Mouse (Mus musculus) large intestine, adult 2 months (tissue): ENCODE data around the gene Rpl9-ps6. TPM values are rescaled to one million over a fixed set of nuclear protein-coding genes. Genes with fewer than 3 reads are reported as not detected.
"Not testable (repeated sequence)": the region's sequence is repeated elsewhere in the genome, so short reads cannot be mapped to it uniquely, and the experiment has no call there.

Experiments used
- DNase-seq: peaks from one replicate; pipeline ENCODE4 v3.0.0-alpha.2; 2012; ENCODE audit warnings: low read depth, low spot score
- WGBS: fragments of 180-500 bp; shearing (Covaris S2); methylation state at CpG from one replicate; pipeline ENCODE4 v1.1.7; 2018; 5-methylcytosine and 5-hydroxymethylcytosine counted together
- polyA plus RNA-seq: library from polyadenylated mRNA; depleted of rRNA; stranded (reverse); fragments of >200 nt; gene quantifications from 2 replicates; pipeline ENCODE4 v1.2.3, GENCODE M21; 2012; rRNA removed

The Rpl9-ps6 gene
- polyA plus RNA-seq: 9.8 and 11.0 TPM in 2 replicates

DNA sequence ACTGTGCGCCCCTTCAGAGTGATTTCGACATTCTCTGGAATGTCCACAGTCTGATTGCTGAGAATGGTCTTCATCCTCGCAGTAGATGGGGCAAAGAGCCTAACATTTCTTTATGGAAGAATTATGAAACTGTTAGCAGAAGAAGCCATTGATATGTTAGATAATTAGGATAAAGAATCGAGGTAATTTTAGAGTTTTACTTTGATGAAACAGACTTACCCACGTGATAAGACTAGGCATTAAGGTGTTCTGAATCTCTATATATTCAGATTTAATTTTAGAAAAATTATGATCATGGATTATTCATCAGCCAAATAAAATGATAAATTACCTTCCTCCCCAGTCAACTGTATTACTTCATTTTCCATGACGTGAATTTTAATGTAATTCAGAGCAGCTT, at the start of gene Rpl9-ps6:
Rpl9-ps6 (minus strand) TSS at position 101 of the 400 bp plus-strand sequence.
- DNase-seq: no peak

DNA sequence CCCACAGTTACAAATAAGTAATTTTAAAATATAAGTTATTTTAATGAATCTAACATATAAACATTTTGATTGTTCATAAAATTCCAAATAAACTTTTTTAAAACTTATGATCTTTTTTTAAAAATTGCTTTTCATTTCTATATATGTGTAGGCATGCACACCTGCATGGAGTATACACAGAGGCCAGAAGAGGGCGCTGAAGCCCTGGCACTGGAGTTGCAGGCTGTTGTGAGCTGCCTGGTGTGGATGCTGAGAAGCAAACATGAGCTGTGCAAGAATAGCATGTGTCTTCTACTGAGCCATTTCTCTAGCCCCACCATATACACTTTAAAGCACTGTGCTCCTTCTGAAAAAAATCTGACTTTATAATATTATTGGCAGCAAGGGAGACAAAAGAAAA, 46.1 kb upstream of the Rpl9-ps6 start:
- 39% methylated on average over 1 of the region's 1 CpGs for WGBS
- no peak for DNase-seq

More for the DNA sequence above, at the start of gene Rpl9-ps6:
- WGBS: 78% methylated on average over 6 of the region's 6 CpGs

DNA sequence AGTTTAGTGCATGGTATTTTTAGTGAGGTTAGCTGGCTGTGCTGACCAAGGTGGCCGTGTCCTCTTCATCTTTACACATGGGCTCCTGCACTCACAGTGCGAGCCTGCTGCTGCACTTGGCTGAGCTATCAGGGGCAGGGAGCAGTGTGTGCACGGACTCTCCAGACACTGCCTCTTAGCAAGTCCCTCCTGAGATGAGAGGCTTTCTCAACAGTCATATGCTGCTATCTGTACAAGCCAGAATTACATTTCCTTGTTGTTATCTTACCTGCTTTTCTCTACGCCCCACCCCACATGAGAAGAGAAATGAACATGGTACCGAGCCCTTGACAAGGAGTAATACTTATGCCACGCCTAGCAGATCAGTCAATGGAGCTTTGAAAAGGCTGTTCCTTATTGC, 44.6 kb upstream of the Rpl9-ps6 start:
- 32% methylated on average over 6 of the region's 6 CpGs for WGBS
- no peak for DNase-seq

DNA sequence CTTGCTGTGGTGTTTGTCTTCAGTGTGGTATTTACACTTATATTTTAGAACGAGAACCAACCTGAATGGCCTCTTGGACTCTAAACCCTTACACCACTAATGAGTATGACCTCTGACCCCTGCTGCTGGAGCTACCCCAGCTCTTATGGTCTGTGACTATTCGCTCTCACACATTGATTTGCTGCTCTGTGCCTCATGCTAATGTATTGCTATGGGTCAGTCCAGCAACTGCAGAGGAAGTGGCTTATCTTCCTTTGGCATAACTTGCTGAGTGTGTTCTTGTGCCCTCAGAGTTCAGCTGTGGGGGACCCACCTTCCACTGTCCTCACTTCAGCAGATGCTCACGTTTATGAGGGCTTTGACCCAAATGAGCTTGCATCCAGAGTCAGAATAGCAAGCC, 43.9 kb upstream of the Rpl9-ps6 start:
- no peak for DNase-seq
- WGBS: 35% methylated on average over 3 of the region's 3 CpGs

DNA sequence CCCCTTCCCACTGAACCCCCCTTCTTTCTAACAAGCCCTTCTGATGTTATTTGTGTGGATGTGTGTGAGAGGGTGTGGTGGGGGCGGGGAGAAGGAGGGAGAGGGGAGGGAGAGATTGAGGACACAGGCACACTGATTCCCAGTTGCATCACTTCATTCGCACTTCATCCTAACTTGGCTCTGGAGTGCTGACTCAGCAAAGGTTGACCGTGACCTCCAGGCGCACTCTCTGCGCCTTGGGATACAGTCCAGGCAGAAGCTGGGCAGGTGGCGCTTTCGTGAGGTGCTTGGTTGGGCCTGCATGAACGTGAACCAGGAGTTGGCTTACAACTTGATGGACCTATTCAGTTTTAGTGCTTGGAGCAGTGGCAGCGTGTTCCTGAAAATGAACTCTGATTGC, 41.1 kb upstream of the Rpl9-ps6 start:
- 34% methylated on average over 9 of the region's 9 CpGs for WGBS
- no peak for DNase-seq

DNA sequence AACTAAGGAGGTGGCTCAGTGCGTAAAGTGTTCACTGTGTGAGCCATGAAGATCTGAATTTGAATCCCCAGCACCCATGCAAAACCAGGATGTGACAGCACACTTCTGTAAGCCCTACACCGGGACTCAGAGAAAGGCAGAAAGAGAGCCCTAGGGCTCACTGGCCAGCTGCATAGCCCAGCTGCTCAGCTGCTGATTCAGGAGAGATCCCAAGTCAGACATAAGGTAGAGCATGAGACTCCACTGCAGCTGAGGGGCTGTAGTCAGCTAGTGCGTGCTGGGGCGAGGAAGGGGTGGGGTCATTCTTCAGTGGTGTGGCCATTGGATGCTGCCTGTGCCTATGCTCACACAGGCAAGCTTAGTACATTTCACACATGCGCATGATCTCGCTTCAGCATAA, 40.7 kb upstream of the Rpl9-ps6 start:
- DNase-seq: no peak
- WGBS: 68% methylated on average over 6 of the region's 6 CpGs

DNA sequence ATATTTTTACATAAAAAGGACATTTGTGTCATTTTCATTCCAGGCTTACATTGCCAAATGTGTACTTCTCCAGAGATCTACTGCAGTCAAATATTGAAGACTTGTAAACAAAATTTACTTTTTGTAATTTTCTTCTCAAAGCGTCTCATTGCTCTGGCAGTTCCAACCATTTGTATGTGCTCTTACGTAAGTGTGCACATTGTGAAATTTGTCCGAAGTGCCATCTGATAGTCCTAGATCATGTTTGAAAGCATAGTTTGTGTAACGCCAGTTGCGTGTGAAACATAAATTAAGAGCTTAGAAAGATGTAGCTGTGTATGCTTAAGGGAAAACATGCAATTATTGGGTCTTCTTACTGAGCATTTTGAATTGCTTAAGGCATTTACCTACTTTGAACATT, 40.1 kb upstream of the Rpl9-ps6 start:
- WGBS: 77% methylated on average over 5 of the region's 5 CpGs
- no peak for DNase-seq

DNA sequence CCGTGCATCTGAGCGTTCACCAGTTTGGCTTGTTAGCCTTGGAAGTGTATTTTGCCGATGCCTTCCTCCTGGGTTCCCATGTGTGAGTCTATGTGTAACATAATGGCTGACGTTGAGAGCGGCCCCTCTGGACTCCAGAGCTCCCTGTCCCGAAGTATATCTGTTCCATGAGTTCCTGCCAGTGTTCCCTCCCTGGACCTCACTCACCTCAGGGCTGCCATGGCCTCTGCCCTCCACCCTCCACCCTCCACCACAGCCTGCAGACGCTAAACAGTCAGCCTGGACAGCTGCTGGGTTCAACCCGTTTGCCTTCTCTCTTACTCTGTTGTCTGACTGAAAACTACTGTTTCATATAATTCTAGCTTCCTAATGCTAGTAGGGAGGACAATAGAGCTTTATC, 39.7 kb upstream of the Rpl9-ps6 start:
- DNase-seq: no peak
- 85% methylated on average over 8 of the region's 8 CpGs for WGBS

DNA sequence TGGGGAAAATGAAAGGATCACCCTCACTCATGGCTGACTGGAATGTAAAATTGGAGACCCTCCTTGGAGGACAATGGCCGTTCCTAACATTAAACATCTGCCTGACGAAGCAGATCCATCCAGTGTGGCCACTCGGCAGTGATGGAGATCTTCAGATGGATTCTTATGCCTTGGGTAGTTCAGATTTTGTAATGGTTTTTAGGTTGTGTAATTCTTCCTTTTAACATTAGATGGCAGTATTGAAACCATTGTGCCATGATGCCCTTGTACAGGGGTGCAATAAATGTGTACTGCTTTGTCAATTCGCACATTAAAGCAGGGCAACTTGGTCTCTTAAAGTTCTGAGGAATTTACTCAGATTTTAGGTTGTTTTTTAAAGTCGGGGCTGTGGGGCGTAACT, 35.0 kb upstream of the Rpl9-ps6 start:
- WGBS: 49% methylated on average over 6 of the region's 6 CpGs
- DNase-seq: no peak

DNA sequence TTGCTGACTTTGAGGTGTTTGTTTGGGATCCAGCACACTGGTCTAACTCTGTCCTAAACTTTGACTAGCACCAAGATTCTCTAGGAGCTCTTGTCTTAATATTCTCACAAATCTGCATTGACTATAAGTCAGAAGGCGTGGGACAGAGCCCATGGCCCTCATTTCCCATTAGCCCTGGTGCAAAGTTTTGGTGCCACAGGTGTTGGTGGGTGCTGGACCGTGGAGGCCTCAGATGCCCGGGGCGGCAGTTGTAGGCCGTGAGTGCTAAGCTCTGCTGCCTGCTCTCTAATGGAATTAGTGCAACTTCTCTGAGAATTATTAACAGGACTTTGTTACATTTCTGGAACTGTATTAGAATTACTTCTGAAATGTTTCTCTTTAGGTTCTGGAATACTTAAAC, 31.6 kb upstream of the Rpl9-ps6 start:
- no peak for DNase-seq
- WGBS: 89% methylated on average over 5 of the region's 5 CpGs

DNA sequence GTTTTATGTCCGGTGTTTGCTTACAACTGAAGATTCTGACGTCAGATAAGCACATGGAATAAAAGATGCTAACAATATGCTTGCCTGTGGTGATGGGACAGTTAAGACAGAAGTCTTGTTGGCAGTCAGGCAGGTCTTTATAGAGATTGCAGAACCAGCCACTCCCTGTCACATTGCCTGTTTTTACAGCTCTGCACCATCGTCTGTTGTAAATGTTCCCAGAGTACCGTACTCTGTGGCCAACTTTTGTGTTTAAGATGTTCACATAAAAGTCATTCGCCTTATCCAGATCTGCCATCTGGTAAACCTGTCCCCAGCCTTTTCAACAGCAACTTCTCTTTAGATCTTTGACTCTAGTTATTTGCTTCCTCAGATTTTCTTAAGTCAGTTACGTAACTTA, 31.0 kb upstream of the Rpl9-ps6 start:
- 27% methylated on average over 6 of the region's 6 CpGs for WGBS
- DNase-seq: peak; percentile 68

DNA sequence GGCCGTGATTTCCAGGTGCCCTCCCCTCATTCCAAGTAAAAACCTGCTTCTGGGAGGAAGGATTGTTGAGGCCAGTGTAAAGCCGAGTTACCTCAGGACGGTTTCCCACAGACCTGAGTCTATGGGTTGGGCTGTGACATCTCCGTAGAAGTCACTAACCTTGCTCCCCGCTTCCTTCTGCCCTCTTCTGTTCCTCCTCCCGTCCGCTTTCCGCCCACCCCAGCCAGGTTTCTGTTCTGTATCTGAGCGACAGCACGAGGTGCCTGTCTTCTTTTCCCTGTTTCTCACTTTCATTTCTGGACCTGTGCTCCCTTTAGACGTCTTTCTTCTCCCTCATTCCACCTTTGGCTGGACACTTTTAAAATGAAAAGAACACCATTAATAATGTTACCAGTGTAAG, 28.7 kb upstream of the Rpl9-ps6 start:
- no peak for DNase-seq
- WGBS: 85% methylated on average over 11 of the region's 11 CpGs

DNA sequence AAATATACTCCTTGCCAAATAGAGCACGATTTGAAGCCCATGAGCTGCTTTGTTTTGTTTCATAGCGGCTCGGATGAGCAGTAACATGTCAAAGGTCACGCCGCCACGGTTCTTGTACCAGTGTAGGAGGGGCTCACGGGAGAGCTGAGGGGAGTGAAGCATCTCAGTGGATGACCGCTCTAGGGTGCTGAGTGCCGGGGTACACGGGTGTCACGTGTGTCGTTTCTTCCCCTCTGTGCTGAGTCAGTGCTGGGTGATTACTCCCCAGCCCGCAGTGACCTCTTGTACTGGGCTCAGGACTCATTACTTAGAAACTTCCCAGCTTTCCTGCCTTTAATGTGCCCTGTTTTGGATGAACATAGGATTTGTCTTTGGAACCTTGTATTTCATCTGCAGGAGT, 28.2 kb upstream of the Rpl9-ps6 start:
- DNase-seq: no peak
- WGBS: 89% methylated on average over 13 of the region's 13 CpGs

DNA sequence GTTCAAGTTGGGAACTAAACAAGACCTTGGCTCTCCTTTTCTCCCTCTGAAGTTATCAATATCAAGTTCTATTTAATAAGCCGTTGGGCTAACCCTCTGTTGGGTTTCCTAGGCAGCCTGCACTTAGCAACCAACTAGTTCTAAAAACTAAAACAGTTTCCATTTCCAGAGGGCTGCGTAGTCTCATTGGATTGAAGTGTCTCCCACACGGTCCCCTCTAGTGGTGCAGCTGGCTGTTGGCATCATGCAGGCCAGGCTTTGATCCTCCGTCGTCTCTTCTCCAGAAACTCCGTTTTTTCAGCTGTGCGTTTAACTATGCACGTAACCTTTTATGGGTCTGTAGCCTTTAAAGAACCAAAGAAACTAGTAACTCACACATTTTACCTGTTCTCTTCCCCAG, 27.1 kb upstream of the Rpl9-ps6 start:
- DNase-seq: no peak
- 71% methylated on average over 8 of the region's 8 CpGs for WGBS

DNA sequence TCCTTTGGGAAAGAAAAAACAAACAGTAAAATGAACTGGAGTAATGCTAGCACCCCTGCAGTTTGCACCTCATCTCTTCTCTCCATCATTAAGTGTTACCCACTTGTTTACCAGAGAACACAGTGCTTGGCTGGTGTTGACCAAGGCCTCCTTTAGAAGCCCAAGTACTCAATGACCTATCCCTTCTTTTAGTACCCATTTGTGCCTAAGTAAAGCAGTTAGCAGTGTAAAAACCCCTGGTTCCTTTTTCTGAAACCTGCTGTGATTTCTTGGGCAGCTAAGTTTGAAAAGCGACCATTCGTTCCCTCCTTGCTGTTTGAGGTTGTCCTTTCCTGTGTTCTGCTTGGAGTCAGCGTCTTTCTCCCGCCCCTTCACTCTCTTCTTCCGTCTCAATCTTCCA, 26.6 kb upstream of the Rpl9-ps6 start:
- 89% methylated on average over 5 of the region's 5 CpGs for WGBS
- DNase-seq: no peak

DNA sequence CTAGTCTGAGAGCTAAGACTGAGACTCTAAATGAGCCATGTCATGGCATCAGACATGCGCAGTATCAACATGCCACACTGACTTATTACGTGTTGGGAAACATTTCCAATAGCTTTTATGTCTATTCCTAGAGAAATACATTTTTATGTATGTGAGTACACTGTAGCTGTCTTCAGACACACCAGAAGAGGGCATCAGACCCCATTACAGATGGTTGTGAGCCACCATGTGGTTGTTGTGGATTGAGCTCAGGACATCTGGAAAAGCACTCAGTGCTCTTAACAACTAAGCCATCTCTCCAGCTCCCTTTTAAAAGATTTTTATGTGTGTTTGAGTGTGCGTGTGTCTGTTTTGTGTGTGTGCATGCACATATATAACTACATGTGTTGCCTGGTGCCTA, 26.0 kb upstream of the Rpl9-ps6 start:
- no peak for DNase-seq
- 95% methylated on average over 3 of the region's 3 CpGs for WGBS

DNA sequence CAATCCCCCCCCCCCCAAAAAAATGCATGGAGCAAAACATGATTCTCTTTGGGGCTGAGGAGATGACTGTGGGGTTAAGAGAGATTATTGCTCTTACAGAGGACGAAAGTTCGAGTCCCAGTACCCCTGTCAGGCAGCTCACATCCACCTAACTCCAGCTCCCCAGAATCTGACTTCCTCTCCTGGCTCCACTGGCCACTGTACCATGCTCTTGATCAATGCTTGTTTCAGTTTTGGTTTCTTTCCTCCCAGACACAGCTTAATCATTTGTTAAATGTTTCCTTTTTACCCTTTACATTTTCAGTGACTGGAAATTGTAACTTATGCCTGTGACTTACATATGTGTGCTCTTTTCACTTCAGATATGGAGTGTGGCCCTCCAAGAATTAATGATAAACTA, 24.6 kb upstream of the Rpl9-ps6 start:
- 76% methylated on average over 2 of the region's 2 CpGs for WGBS
- DNase-seq: no peak

DNA sequence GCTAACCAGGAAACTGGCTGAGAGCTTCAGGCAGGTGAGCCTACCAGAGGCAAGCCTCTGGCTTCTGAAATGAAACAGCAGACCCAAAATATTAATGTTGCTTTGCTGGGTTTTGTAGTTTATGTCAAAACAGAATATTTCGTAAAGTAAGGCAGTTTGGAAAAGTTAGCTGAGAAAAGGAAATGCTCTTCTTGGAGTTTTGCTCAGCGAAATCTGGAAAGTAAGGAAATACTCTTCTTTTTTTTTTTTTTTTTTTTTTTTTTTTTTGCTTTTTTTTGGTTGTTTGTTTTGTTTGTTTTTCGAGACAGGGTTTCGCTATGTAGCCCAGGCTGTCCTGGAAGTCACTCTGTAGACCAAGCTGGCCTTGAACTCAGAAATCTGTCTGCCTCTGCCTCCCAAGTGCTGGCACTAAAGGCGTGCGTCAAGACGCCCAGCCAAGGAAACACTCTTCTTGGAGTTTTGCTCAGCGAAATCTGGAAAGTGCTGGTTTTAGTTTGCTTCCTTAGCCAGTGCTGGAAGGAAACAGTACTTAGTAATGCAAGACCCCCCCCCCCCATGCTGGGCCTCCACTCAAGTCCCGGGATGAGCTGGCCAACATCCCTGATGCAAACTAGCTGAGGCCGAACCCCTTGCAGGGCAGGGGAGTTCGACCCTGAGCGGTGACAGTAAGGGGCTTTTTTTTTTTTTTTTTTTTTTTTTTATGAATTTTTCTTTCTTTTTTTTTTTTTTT, 23.0 kb upstream of the Rpl9-ps6 start:
- 90% methylated on average over 12 of the region's 12 CpGs for WGBS
- no peak for DNase-seq

DNA sequence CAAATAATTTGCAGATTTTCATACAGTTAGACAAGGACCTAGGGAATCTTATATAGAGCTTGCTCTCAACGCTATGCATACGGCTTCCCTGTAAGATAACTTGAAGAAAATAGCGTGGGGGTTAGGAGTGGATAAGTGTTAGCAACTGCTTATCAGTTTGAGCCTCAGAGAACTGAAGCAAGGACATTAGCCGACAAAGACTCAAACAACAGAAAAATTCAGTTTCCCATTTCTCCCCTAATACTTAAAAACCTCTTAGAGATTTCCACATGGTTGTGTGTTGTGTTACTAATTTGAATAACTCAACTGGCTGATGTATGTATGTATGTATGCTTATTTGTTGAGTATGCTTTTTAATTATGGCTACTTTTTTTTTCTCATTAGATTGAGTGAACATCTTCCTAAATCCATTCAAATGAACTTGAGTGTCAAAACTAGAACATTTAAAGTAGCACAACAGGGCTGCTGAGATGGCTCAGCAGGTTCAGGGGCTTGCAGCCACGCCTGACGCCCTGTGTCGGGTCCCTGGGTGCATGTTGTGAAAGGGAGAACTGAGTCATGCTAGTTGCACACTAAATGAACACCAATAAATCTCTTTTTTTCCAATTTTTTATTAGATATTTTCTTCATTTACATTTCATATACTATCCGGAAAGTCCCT, 21.3 kb upstream of the Rpl9-ps6 start:
- no peak for DNase-seq
- WGBS: 77% methylated on average over 8 of the region's 8 CpGs

DNA sequence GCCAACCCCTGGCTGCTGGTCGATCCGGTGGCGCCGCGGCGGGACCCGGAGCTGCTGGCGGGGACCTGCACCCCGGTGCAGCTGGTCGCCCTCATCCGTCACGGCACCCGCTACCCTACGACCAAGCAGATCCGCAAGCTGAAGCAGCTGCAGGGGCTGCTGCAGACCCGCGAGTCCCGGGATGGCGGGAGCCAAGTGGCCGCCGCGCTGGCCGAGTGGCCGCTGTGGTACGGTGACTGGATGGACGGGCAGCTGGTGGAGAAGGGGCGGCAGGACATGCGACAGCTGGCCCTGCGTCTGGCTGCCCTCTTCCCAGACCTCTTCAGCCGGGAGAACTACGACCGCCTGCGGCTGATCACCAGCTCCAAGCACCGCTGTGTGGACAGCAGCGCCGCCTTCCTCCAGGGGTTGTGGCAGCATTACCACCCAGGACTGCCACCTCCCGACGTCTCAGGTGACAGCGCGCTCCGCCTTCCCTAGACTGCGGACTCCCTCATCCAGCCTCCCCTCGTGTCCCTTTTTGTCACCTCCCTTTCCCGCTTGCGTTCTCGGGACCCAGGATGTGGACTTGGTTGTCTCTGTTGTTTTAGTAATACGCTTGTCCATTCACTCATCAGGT, 19.8 kb upstream of the Rpl9-ps6 start:
- DNase-seq: not testable (repeated sequence)
- under 1% methylated on average over 46 of the region's 47 CpGs for WGBS

DNA sequence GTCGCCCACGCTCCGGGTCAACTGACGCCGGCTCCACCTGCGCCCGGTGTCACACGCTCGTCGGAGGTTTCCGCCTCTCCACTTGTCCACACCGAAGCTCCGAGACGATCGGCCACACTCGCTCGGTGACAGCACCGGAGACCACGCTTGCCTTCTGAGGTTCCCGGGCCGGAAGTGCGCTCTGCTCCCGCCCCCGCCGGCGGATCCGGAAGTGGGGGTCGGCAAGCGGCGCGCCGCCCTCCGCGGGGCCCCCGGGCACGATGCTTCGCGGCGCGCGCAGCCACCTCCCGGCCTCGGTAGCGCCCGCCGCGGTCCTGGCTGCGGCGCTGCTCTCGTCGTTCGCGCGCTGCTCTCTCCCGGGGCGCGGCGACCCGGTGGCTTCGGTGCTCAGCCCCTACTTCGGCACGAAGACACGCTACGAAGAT, 19.3 kb upstream of the Rpl9-ps6 start, which contains the start of gene Minpp1:
Minpp1 (plus strand) TSS at position 89 of the 425 bp plus-strand sequence.
- DNase-seq: no peak
- under 1% methylated on average over 64 of the region's 64 CpGs for WGBS
